Mouse (Mus musculus): ENCODE data around the gene Ripor2.

GRCm38 (mm10) chr13:24591737-24592136 lies 9.7 kb downstream of the Ripor2 start:
- TF ChIP-seq CTCF (IDR thresholded peaks at IDR 0.05; ENCODE audit: insufficient read depth, low read depth, low read length) (no peak), POLR2A (IDR thresholded peaks at IDR 0.05; ENCODE audit: insufficient read depth, low read depth, low read length) (no peak)
